Mouse (Mus musculus) left cerebral cortex, adult 9 months (tissue): ENCODE measurements at regions not wholly inside any gene's neighbourhood (a gene's known extent, or its start where the extent isn't known, plus 50 kb on each side); places are given as distances from the start of the nearest gene placed in this dataset.
"Not testable (repeated sequence)": the region's sequence is repeated elsewhere in the genome, so short reads cannot be mapped to it uniquely, and the experiment has no call there.

Experiments used
- DNase-seq, 2 experiments: peaks; one replicate each; pipeline ENCODE4 v3.0.0; 2022; ENCODE audit warnings: low spot score in 2 of 2

- DNase-seq, result not testable (repeated sequence)
Measured at GRCm38 (mm10) chr1:48652545-48652944, 1759.9 kb upstream of the Slc39a10 start.

GRCm38 (mm10) chr1:48651387-48651786 is 1758.7 kb upstream of the Slc39a10 start:
- DNase-seq, result no peak

- no peak for DNase-seq
Measured at GRCm38 (mm10) chr1:48617156-48617555, 1724.5 kb upstream of the Slc39a10 start.

- DNase-seq, result peak; percentile 36 to 49
Measured at GRCm38 (mm10) chr1:48609026-48609425, 1716.4 kb upstream of the Slc39a10 start.
